Mouse (Mus musculus) stomach, embryonic 15.5 days (tissue): ENCODE results near the gene Eddm3b. TPM values are rescaled to one million over a fixed set of nuclear protein-coding genes. Genes with fewer than 3 reads are reported as not detected.
"Not testable (repeated sequence)": the region's sequence is repeated elsewhere in the genome, so short reads cannot be mapped to it uniquely, and the experiment has no call there.

Source experiments
- ATAC-seq: fragments of 200-750 bp; cut with Nextera tagmentation; 2 replicates; pipeline ENCODE4 v1.8.0; 2017; ENCODE audit warnings: low read depth, moderate number of reproducible peaks, moderate TSS enrichment; ENCODE audit not compliant: insufficient read depth, low FRiP score
- H3K27ac ChIP-seq: fragments of 300-500 bp; sonication (generic); 2 replicates; pipeline ENCODE4 v1.5.1; 2015; ENCODE audit warnings: mild to moderate bottlenecking, inconsistent platforms
- H3K27me3 ChIP-seq: fragments of 300-500 bp; sonication (generic); replicated peaks from 2 replicates; pipeline ENCODE4 v1.6.1; 2015; ENCODE audit warnings: inconsistent platforms
- H3K36me3 ChIP-seq: fragments of 300-500 bp; sonication (generic); 2 replicates; pipeline ENCODE4 v1.6.1; 2015; ENCODE audit warnings: inconsistent platforms
- H3K4me1 ChIP-seq: fragments of 300-500 bp; sonication (generic); 2 replicates; pipeline ENCODE4 v1.6.1; 2015; ENCODE audit warnings: inconsistent platforms
- H3K4me2 ChIP-seq: fragments of 300-500 bp; sonication (generic); 2 replicates; pipeline ENCODE4 v1.6.1; 2015; ENCODE audit warnings: mild to moderate bottlenecking, inconsistent platforms
- H3K4me3 ChIP-seq: fragments of 300-500 bp; sonication (generic); replicated peaks from 2 replicates; pipeline ENCODE4 v1.5.1; 2015; ENCODE audit warnings: inconsistent platforms
- H3K9ac ChIP-seq: fragments of 300-500 bp; sonication (generic); 2 replicates; pipeline ENCODE4 v1.6.1; 2015; ENCODE audit warnings: inconsistent platforms
- H3K9me3 ChIP-seq: fragments of 300-500 bp; sonication (generic); 2 replicates; pipeline ENCODE4 v1.6.1; 2016; ENCODE audit warnings: inconsistent platforms
- WGBS: fragments of 180-500 bp; shearing (Covaris S2); methylation state at CpG from one replicate; pipeline ENCODE4 v1.1.7; 2015; 5-methylcytosine and 5-hydroxymethylcytosine counted together
- polyA plus RNA-seq: library from polyadenylated mRNA; unstranded; fragments of >200 nt; fragmentation: Nextera tagmentation; extraction: Ambion mirVana; gene quantifications from 2 replicates; pipeline ENCODE4 v1.2.1, GENCODE M21; 2015

Eddm3b gene
- polyA plus RNA-seq, 1 experiment from 2014 or later = not detected

DNA sequence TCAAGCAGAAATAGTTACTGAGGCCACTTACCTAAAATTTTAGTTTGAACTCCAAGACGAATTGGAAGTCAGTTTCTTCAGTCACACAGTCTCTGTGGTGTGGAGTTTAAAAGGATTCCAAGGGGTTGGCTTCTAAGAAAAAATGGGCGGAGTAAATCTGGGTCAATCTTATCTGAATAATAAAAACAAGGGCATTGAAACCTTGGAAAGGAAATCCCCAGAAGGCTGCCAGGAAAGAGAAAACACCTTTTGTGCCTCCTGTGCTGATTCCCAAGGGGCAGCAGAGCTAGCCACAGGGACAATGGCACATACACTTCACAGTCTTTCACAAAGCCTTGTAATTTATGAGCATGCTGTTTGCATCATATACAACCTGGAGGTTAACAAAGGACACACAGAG, 32.5 kb downstream of the Eddm3b start, which contains the start of gene Rnase1:
Rnase1 (minus strand) TSS at position 101 of the 400 bp plus-strand sequence.
- 61% methylated on average over 2 of the region's 2 CpGs for WGBS
- peak within 1 kb of the TSS; percentile 28; the same call in 1 of the 2 replicates for H3K27ac ChIP-seq

DNA sequence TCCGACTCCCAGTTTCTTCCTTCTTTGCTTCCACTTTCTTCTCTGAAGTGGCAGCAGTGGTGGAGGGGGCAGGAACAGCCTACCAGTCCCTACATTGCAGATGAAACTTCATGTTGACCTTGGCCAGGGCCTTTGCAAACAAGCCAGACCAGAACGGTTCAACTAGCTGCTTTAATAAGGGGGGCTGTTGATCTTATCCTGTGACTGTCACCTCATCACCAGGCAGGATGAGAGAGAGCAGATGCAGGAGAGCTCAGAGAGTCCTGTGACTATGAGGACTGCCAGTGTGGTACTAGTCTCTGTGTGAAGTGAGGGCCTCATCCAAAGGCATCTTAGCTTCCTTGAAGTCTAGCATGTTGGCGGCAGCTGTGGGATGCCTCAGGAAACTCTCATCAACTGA, 33.8 kb downstream of the Eddm3b start:
- Histone ChIP-seq H3K9ac (no peak overlapping the region), H3K9me3 (no peaks in the 10 kb centered on the region), H3K4me2 (no peak overlapping the region), H3K27me3 (no peaks in the 10 kb centered on the region), H3K27ac (0 out of 2 replicates have a peak overlapping the region, but pooled peaks have one; percentile 5), H3K4me3 (no peak overlapping the region), H3K4me1 (no peaks in the 10 kb centered on the region), H3K36me3 (no peaks in the 10 kb centered on the region)
- 60% methylated on average over 3 of the region's 3 CpGs for WGBS
- ATAC-seq = no peak

More for the DNA sequence above, 32.5 kb downstream of the Eddm3b start, which contains the start of gene Rnase1:
- Histone ChIP-seq H3K9ac (no peak within 1 kb of the TSS), H3K9me3 (no peaks in the 10 kb centered on the region), H3K27me3 (no peaks in the 10 kb centered on the region), H3K36me3 (no peaks in the 10 kb centered on the region), H3K4me3 (no peak within 1 kb of the TSS), H3K4me1 (no peaks in the 10 kb centered on the region), H3K4me2 (no peak within 1 kb of the TSS)
- no peak for ATAC-seq

DNA sequence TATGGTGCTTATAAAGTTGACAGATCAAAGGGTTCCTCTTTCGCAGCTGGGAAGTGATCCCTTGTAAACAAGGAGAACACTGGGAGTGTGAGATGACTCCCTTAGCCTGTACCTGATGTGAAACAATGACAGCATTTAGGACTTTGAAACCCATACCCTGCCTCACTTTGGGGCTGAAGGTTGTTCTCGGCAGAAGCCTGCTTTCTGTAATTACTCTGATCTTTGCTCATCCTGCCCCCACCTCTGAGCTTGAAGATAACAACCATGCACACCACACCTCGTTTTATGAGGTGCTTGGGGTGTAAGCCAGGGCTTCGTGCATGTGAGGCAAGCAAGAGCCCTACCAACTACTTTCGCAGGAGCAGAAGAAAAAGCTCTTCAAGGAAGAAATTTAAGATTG, 34.9 kb downstream of the Eddm3b start:
- no peaks in the 10 kb centered on the region for H3K4me1 ChIP-seq
- H3K36me3 ChIP-seq = no peaks in the 10 kb centered on the region
- H3K4me3 ChIP-seq = no peak overlapping the region
- H3K9ac ChIP-seq = no peak overlapping the region
- H3K27me3 ChIP-seq = no peaks in the 10 kb centered on the region
- H3K4me2 ChIP-seq = no peak overlapping the region
- 42% methylated on average over 5 of the region's 5 CpGs for whole genome bisulfite sequencing
- no peaks in the 10 kb centered on the region for H3K9me3 ChIP-seq
- no peak overlapping the region for H3K27ac ChIP-seq
- peak; percentile 41; the same call in 1 of the 2 replicates for ATAC-seq

DNA sequence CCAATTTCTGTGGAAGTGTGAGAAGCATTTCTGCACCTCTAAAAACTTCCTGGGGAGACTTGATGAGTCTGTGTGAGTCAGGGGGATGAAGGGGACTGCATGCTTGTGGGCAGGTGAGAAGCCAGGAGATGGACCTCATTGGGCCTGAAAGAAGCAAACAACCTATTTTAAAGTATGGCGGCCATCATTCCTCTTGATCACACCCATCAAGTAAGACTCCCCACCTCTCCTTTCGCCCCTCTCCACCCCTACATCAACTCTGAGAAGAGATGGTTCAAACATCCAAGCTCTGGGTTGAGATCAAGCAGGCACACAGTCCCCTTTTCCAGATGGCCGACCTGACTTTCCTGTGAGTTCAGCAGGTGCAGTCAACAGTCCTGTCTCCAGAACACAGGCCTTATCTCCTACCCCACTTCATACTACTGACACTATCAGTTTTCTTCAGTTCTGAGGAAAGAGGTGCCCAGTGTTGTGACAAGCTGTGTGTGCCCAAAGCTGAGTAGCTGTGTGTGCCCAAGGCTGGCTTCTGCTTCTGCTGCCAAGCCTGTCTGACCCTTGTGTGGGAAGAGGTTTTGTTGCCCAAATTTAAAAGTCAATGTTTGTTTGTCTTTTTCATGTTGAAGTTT, 36.1 kb downstream of the Eddm3b start:
- no peaks in the 10 kb centered on the region for H3K9me3 ChIP-seq
- H3K27me3 ChIP-seq = no peaks in the 10 kb centered on the region
- no peaks in the 10 kb centered on the region for H3K4me1 ChIP-seq
- H3K9ac ChIP-seq = no peak overlapping the region
- ATAC-seq = peak; percentile 78; the same call in 1 of the 2 replicates
- no peak overlapping the region for H3K4me3 ChIP-seq
- H3K4me2 ChIP-seq = no peak overlapping the region
- WGBS = 77% methylated on average over 3 of the region's 3 CpGs
- H3K36me3 ChIP-seq = no peaks in the 10 kb centered on the region
- no peak overlapping the region for H3K27ac ChIP-seq

DNA sequence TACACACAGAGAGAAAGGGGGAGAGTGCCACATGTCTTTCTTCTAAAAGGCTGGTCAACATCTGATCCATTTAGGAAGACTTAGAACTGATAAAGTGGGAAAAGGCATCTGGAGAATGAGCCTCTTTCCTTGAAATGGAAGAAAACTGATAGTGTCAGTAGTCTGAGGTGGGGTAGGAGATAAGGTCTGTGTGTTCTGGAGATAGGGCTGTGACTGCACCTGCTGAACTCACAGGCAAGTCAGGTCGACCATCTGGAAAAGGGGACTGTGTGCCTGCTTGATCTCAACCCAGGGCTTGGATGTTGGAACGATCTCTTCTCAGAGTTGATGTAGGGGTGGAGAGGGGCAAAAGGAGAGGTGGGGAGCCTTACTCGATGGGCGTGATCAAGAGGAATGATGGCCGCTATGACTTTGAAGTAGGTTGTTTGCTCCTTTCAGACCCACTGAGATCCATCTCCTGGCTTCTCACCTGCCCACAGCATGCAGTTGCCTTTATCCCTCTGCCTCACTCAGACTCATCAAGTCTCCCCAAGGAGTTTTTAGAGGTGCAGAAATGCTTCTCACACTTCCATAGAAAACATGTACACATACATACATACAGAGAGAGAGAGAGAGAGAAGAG, 38.1 kb downstream of the Eddm3b start:
- no peak overlapping the region for H3K27ac ChIP-seq

DNA sequence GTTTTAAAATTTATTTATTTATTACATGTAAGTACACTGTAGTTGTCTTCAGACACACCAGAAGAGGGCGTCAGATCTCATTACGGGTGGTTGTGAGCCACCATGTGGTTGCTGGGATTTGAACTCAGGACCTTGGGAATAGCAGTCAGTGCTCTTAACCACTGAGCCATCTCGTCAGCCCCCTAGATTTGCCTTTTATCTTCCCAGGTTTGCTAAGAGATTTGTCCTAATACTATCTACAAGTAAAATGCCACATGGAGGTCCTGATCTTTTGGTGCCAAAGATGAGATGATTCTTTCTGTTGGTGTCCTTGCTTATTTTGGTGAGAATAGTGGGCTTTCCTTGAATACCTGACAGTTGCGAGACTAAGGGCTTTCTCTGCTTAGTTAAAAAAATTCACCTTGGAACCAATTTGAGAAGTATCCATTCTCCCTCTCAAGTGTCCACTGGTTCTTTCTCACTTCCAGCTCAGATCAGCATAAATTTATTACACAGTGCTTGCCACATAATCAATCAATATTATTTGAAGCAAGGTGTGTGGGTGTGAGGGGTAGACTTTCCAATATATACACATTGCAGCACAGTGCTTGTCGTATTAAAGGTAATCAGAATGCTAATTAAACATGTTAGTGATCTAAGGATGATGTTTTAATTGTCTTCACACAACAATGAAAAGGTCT, 42.0 kb downstream of the Eddm3b start:
- Histone ChIP-seq H3K36me3 (no peaks in the 10 kb centered on the region), H3K4me1 (no peaks in the 10 kb centered on the region), H3K9me3 (no peaks in the 10 kb centered on the region), H3K27ac (no peak overlapping the region), H3K9ac (no peak overlapping the region), H3K4me2 (no peak overlapping the region), H3K27me3 (no peaks in the 10 kb centered on the region), H3K4me3 (no peak overlapping the region)
- 80% methylated on average over 5 of the region's 5 CpGs for WGBS
- no peak for ATAC-seq

More for the DNA sequence above, 38.1 kb downstream of the Eddm3b start:
- H3K36me3 ChIP-seq = no peaks in the 10 kb centered on the region
- no peaks in the 10 kb centered on the region for H3K27me3 ChIP-seq
- ATAC-seq = peak; percentile 73; the same call in 1 of the 2 replicates
- no peak overlapping the region for H3K4me3 ChIP-seq
- H3K4me2 ChIP-seq = no peak overlapping the region
- no peak overlapping the region for H3K9ac ChIP-seq
- 49% methylated on average over 5 of the region's 5 CpGs for WGBS
- H3K9me3 ChIP-seq = no peaks in the 10 kb centered on the region
- no peaks in the 10 kb centered on the region for H3K4me1 ChIP-seq

DNA sequence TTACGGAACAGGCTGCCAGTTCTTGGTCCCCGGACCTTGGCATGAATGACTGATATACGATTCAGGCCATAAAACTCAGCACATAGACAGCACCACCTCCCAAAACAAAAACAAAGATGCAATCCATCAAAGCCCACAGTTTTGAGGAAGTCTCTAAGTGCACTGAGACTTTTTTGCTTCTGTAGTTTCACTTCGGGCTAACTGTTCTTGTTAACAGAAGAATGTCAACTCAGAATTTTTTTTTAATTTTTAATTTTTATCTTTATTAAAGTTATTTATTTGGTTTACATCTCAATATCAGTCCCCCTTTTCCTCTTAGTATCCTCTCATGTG, 42.5 kb downstream of the Eddm3b start:
- H3K4me1 ChIP-seq = no peaks in the 10 kb centered on the region
- H3K9me3 ChIP-seq = no peaks in the 10 kb centered on the region
- no peak overlapping the region for H3K4me3 ChIP-seq
- no peak overlapping the region for H3K9ac ChIP-seq
- H3K27me3 ChIP-seq = no peaks in the 10 kb centered on the region
- H3K27ac ChIP-seq = no peak overlapping the region
- 46% methylated on average over 4 of the region's 4 CpGs for WGBS
- no peak overlapping the region for H3K4me2 ChIP-seq
- H3K36me3 ChIP-seq = no peaks in the 10 kb centered on the region
- ATAC-seq = no peak

DNA sequence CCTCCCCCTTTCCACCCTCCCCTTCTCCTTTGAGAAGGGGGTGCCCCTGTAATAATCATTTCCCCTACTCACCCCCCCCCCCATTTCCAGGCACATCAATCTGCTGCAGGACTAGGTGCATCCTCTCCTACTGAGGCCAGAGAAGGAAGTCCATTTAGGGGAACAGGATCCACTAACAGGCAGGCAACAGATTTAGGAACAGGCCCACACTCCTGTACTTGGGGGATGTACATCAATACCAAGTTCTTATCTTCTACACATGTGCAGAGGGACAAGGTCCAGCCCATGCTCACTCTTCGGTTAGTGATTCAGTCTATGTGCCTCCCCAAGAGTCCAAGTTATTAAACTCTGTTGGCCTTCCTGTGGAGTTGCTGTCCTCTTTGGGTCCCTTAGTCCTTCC, 42.8 kb downstream of the Eddm3b start:
- H3K9me3 ChIP-seq = no peaks in the 10 kb centered on the region
- no peak for ATAC-seq
- H3K36me3 ChIP-seq = no peaks in the 10 kb centered on the region
- no peak overlapping the region for H3K4me2 ChIP-seq
- no peak overlapping the region for H3K27ac ChIP-seq
- no peak overlapping the region for H3K9ac ChIP-seq
- 87% methylated on average over 1 of the region's 1 CpGs for WGBS
- no peaks in the 10 kb centered on the region for H3K4me1 ChIP-seq
- no peak overlapping the region for H3K4me3 ChIP-seq
- H3K27me3 ChIP-seq = no peaks in the 10 kb centered on the region

DNA sequence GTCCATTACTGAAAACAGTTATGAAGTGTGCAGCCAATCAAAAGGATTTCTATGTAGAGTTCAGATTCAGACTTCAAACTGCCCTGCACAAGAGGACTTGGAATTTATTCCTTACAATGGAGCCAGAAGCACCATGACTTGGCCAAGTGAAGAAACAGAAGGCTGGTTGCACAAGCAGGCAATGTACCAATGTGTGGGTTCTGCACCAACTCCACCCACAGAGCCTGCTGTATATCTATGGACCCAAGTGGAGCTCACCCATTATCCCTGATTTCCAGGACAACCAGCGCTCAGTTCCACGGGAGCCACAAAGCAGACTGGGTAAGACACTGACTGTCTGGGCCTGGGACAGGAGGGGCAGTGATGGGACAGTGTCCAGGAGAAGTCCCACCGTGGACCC, 47.8 kb downstream of the Eddm3b start, which contains the start of gene Rnase2b:
Rnase2b (plus strand) TSS at position 285 of the 400 bp plus-strand sequence.
- not testable (repeated sequence) for H3K9ac ChIP-seq, H3K36me3 ChIP-seq, ATAC-seq, H3K27me3 ChIP-seq, H3K27ac ChIP-seq, H3K4me3 ChIP-seq, H3K4me2 ChIP-seq, H3K4me1 ChIP-seq, H3K9me3 ChIP-seq
- 87% methylated on average over 3 of the region's 3 CpGs for WGBS

DNA sequence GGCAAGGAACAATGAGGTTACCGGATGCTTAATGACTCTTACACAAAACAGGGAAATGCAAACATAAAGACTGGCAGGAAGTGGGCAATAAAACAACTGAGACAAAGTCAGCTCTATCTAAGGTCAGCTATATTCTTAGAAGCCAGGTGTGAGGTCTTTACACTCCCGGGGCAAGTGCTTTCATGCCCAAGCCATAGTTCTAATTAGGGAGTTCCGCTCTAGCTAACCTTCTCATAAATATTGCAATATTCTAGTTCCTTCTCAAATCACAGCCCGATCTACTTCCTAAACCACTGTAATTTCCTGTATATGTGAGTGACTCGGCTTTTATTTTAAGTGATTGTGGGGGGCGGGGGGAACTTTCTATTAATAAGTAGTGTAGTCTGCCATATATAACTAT, 49.1 kb downstream of the Eddm3b start:
- H3K36me3 ChIP-seq, H3K9me3 ChIP-seq, H3K27ac ChIP-seq, H3K27me3 ChIP-seq, H3K9ac ChIP-seq, ATAC-seq, H3K4me2 ChIP-seq, H3K4me1 ChIP-seq, H3K4me3 ChIP-seq: not testable (repeated sequence)
- WGBS = 80% methylated on average over 6 of the region's 6 CpGs

DNA sequence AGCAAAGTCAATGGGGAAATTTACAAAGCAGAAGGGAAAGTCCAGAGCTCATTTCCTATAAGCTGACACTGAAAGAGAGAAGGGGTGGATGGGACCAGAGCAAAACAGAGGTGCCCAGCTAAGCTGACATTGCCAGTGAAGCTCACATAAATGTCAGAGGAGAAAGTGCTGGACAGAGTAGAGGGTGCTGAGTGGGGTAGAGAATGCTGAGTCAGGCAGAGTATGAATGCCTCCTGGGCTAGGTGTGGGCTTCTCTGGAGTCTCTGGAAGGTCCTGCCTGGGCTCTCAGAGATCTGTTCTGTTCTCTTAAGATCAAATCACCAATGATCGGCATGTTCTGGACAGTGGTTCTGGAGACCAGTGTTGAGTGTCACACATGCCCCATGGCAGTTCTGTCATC, 51.2 kb downstream of the Eddm3b start:
- no peak overlapping the region for H3K4me2 ChIP-seq
- no peak overlapping the region for H3K9ac ChIP-seq
- H3K36me3 ChIP-seq = no peaks in the 10 kb centered on the region
- H3K4me1 ChIP-seq = no peaks in the 10 kb centered on the region
- H3K9me3 ChIP-seq = no peaks in the 10 kb centered on the region
- H3K27ac ChIP-seq = no peak overlapping the region
- no peak overlapping the region for H3K4me3 ChIP-seq
- WGBS = 86% methylated on average over 1 of the region's 1 CpGs
- ATAC-seq = no peak; the same call in 1 of the 2 replicates
- H3K27me3 ChIP-seq = no peaks in the 10 kb centered on the region

DNA sequence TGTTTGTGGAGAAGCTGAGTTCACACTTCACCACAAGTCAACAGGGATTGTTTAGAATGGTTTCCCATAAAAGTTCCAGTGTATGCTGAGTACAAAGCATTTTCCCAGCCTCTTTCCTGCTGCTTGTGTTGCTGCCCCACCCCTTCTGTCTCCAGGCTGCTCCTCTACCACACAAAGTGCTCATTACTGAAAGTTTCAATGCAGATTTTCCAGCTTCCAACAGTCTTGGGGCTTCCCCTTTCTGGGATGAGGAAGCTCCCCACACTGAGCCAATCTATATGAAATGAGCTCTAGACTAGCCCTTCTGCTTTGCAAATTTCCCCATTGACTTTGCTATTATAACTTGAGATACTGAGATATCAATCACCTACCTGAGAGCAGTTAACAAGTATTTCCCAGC, 51.8 kb downstream of the Eddm3b start:
- Histone ChIP-seq H3K9me3 (no peaks in the 10 kb centered on the region), H3K27me3 (no peaks in the 10 kb centered on the region), H3K4me3 (no peak overlapping the region), H3K4me1 (no peaks in the 10 kb centered on the region), H3K9ac (no peak overlapping the region), H3K36me3 (no peaks in the 10 kb centered on the region), H3K27ac (no peak overlapping the region), H3K4me2 (no peak overlapping the region)
- no peak for ATAC-seq
